Mouse (Mus musculus): ENCODE measurements around the gene Npsr1. TPM values are rescaled to one million over a fixed set of nuclear protein-coding genes. Genes with fewer than 3 reads are reported as not detected.
A peak's percentile ranks its signal among the peaks of the same experiment; 100 is the strongest.

The Npsr1 gene
- 1 to 10 TPM; 5.0 to 5.1 TPM for total RNA-seq (2021)

DNA sequence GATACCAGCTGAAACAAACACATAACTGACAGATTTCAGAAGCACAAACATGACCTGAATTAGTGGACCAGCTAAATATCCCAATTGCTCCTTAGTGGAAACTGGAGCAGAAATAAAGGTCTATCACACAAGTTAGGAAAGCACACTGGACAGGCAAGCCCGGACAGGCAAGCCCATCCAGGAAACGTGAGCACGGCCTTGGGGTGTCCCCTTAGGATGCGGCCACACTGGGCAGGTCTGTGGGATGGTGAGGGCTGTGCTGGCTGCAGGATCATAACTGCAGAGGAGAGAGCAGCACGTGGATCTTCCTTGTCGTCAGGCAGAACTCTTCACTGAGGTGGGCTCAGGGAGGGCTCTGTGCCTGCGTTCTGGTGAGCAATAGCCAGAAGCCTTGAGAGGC, at the start of gene Npsr1:
Gene Npsr1, plus strand, starts transcription at position 301 of the 400 bp plus-strand sequence.
- intact Hi-C loops (cut with DNase I): no loop called here
- DNase-seq (ENCODE audit: low spot score in 2 of 2): no peak

DNA sequence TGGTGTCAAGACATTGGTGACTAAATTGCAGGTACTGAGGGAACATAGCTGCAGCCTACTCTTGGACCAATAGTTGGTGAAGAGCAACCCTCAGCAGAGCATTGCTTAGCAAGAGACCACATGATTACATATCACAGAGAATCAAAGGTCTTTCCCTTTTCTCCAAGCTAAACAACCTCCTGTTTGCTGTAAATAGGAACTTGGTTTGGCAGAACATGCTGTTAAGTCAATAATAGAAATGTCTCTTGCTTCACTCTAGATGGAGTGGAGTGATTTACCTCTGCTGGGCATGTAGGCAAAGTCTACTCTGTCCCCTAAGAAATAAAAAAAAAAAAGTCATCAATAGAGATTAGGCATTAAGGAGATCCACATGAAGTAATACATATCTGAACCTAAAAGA, 46.3 kb upstream of the Npsr1 start:
- intact Hi-C loops (cut with DNase I): no loop called here
- DNase-seq (ENCODE audit: low spot score in 2 of 2): no peak

DNA sequence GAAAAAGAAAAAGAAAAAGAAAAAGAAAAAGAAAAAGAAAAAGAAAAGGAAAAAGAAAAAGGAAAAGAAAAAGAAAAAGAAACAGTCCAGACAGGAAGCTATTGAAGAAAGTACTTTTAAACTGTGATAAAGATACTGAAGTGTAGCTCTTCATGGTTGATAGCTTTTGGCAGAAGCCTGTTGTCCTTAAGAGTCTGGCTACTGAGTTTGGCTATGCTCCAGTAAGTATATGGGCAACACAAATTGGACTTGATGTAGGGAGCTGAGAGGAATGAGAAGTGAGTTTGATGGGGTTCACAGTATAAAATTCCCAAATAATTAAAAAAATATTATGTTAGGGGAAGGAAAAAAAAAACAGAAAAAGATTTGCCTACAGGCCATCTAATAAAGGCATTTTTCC, 34.5 kb upstream of the Npsr1 start:
- no peak for DNase-seq (ENCODE audit: low spot score in 2 of 2)
- intact Hi-C loops (cut with DNase I): no loop called here

DNA sequence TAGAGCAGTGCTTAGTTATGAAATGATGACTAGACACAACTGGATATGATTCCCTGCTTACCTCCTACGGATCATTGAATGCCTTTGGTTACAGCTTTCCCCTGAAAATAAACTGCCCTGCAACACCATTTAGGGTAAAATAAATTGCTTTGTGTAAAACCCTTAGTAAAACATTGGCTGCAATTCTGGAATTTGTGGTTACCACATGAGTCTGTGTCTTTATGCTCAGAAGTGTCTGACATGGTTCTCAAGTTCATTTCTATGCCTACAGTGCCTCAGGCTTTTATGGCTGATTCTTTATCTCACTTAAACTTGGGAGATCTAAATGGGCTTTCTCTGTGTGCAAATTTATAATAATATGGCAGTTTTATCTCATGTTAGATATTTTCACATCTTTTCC, 26.1 kb upstream of the Npsr1 start:
- no peak for DNase-seq (ENCODE audit: low spot score in 2 of 2)
- intact Hi-C loops (cut with DNase I): no loop called here

DNA sequence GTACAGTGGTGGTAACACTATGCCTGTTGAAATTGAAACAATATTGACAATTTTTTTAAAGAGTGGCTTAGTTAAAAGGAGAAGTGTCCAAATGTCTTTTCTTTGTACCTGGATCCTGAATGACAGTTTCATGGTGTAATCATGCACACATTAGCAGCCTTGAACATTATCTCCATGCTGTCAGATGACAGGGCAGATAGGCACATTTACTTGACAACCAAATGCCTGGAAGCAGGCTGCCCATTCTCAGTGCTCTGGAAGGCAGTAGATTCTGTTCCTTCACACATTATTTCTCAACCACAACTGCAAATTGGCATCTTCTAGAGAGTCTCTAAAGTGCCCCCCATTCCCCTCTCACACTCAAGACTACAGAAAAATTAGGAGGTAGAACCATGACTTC, 20.2 kb upstream of the Npsr1 start:
- intact Hi-C loops (cut with DNase I): no loop called here
- DNase-seq (ENCODE audit: low spot score in 2 of 2): no peak

DNA sequence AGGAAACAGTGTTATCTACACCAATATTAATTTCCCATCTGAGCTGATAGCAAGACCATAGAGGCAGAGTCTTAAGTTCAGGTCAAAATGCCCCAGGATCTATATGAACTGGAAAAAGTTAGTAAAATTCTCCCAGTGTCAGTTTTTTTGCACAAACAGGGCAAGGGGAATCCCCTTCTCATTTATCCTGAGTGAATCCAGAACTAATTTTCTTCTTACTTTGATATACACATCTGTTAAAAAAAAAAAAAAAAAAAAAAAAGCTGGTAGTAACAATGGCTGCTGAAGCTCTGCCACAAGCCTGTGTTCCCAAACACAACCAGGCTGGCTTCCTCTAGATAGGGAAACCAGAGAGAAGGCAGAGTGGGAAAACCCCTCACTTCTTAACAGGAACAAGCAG, 5.9 kb upstream of the Npsr1 start:
- intact Hi-C loops (cut with DNase I): no loop called here
- no peak for DNase-seq (ENCODE audit: low spot score in 2 of 2)

DNA sequence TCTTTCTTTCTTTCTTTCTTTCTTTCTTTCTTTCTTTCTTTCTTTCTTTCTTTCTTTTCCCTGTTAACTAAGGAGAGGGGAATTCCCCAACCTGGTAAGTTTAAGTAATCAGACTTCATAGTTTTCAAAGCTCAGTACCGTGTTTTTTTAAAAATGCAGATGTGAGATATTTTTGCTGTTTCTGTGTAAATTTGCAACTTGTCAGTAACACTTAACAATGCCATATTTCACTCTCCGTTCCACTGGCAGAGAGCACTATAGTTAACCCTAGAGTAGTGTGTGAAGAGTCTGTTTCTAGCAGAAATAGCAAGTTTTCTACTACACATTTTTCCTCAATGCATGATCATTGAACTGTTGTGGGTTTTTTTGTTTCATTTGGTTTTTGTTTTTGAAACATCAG, 730 bp downstream of the Npsr1 start:
- intact Hi-C loops (cut with DNase I): no loop called here
- DNase-seq (ENCODE audit: low spot score in 2 of 2): no peak

DNA sequence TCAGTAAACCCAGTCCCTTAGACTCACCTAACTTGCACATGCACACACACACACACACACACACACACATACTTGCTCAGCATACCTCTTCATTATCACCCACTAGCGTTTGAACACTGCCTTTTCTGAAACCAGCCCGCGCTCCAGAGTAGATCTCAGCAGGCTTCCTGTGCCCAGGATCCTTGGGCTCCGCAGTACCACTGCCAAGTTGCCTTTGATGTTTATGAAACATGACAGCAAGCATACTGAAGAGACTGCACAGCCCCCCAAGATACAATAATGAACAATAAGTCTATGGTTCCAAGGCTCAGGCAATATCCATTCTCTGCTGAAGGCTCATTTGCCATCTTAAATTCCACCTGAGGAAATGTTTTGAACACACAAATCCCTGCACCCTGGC, 1.8 kb downstream of the Npsr1 start:
- intact Hi-C loops (cut with DNase I): no loop called here
- no peak for DNase-seq (ENCODE audit: low spot score in 2 of 2)

DNA sequence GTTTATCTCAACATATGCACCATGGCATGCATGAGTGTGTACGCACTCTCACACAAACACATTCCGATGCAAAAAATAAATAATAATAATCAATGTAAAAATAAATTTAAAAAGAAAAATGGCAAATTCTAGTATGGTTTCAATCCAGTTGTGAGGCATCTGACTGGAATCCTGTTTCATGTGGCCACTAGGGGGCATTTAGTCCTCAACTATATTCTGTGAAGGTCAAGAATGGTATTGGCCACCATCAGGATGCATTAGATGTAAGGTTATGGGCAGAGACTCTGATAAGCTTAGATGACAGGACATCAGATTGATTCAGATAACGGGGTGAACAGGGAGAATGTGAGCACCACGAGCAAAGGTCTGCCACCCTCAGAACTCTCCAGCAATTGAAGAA, 21.6 kb downstream of the Npsr1 start:
- intact Hi-C loops (cut with DNase I): loop anchor here (5.0 kb wide), 2 partner anchors 383 to 398 kb away; partner anchors contain the start of gene Dpy19l1
- peak; percentile 26 to 33 for DNase-seq (ENCODE audit: low spot score in 2 of 2)

DNA sequence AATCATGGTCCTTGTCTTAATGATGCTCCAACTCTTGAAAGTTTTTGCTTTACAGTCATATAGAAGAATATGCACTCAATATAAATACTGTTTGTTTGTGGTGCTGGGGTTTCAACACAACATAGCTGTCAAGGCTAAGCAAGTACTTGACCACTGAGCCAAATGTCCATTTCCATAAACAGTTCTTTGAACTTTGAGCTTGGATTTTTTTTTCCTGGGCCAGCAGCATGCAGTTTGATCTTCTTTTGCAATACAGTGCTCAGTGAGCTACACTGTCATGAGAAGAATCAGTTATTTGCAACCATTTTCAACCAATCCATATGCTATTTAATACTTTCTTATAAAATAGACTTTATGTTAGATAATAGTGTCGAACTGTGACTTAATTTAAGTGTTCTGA, 35.3 kb downstream of the Npsr1 start:
- intact Hi-C loops (cut with DNase I): loop anchor here (10.0 kb wide), 1 partner anchor 668 kb away; no protein-coding TSS in a partner anchor
- no peak for DNase-seq (ENCODE audit: low spot score in 2 of 2)

DNA sequence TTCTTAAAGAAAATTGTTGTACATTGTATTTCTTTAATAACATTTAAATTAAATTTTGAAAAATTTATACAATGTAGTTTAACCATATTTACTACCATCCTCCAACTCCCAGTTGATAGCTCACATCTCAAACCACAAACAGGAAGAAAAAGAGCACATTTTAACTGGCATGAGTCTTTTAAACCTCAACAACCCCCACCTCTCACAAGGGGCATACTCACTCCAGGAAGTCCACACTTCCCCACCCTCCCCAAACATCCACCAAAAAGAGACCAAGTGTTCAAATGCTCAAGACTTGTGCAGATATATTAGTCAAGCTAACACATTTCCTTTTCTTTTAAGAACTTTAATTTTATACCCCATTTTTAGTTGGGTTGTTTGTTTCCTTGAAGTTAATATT, 38.6 kb downstream of the Npsr1 start:
- intact Hi-C loops (cut with DNase I): loop anchor here (10.0 kb wide), 1 partner anchor 672 kb away; no protein-coding TSS in a partner anchor
- DNase-seq (ENCODE audit: low spot score in 2 of 2): no peak

DNA sequence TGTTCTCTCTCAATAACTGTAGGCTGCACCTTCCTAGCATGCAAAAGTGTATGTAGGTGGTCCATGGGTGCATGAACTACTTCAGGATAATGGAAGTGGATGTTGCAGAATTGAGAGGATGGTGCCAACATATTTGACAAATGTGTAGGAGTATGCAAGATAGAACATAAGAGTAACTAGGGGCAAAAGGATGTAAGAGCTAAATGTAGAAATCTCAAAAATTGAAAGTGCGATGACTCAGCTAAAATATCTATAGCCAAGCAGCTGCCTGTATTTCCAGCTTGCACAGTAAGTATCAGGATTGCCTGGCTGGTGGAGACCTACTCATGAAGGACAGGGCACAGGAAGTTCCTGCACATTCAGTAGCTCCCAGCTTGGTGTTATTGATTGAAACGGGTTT, 46.5 kb downstream of the Npsr1 start:
- intact Hi-C loops (cut with DNase I): no loop called here
- peak; percentile 21 to 83 for DNase-seq (ENCODE audit: low spot score in 2 of 2)

DNA sequence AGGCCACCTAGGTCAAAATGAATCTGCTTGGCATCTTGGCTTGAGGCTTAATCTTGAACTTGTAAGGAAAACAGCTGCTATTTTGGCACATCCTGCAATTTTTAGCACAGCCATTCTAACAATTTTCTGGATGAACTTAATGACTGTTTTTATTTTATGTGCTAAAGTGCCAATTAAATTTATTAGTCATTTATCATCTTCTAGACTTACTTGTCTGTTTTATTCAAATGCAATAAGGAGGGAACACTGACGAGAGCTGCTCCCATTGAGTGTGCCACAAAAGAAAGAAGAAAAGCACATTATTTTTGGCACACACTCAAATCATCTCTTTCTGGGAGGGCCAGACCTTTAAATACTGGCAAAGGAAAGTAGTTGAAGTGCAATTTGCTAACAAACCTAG, 59.4 kb downstream of the Npsr1 start:
- intact Hi-C loops (cut with DNase I): no loop called here
- no peak for DNase-seq (ENCODE audit: low spot score in 2 of 2)

DNA sequence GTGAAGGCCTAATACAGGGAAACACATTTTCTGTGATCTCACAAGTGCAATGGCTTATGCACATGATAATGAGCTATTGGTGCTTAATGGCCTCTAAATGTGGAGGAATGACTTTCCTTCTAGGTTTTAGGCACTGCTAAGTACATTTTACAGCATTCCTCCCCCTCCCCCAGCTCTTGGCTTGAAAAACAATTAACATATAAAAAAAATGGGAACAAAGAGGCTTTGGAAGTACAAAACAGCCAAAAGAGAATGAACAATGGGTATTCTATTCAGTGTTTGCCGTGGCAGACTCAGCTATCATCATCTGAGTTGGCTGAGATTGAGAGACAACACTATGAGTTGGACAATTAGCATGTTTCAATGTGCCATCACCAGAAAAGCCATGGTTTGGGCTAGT, 62.6 kb downstream of the Npsr1 start:
- intact Hi-C loops (cut with DNase I): no loop called here
- no peak for DNase-seq (ENCODE audit: low spot score in 2 of 2)

DNA sequence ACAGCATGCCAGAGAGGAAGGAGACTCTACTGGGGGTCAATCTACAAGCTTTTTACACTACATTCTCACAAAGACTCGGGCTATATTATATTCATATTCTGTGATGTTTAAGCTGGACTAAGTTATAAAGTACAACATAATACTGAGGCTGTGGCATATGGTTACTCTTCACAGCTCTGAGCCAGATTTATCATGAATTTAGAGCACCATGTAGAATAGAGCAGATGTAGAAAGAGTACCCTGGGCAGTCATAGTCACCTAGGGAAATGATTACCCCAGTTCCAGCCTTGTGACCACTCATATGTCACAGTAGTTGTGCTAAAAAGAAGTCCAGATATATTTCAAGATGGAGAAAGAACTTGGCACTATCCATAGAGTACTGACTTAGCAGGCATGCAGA, 70.7 kb downstream of the Npsr1 start:
- peak in 1 of 2 experiments; percentile 64 for DNase-seq (ENCODE audit: low spot score in 2 of 2)
- intact Hi-C loops (cut with DNase I): no loop called here

DNA sequence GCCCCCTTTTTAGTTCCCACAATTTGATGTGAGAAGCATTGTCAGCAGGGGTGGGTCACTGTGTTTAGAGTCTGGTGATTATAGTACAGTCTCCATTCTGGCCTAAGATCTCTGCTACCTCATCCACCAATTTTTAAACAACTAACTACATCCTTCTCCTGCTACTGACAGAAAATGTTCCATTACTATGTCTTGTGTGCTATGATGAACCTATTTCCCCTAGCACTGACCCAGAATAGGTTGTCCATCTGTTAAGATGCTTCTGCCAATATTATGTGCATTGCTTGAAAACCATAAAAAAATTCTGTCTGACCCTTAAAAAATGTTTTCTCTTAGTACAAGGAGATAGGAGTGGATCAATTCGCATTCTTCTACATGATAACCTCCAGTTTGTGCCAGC, 72.9 kb downstream of the Npsr1 start:
- intact Hi-C loops (cut with DNase I): no loop called here
- DNase-seq (ENCODE audit: low spot score in 2 of 2): no peak

DNA sequence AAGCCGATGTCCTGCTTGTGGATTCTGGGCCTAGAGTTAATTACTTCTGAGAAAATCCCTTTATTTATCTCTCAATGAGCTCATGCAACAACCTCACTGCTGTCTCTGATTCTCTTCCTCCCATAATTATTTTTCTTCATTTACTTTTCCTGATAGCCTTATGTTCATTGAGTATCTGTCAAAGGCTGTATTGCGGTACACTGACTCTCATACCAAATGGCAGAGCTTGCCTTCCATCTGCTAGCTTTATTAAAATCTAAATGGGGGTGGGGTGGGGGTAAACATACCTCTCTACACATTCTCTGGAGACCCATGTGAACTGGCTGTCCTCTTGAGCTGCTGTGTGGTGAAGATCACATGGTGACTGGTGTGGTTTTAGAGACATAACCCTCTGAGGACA, 80.9 kb downstream of the Npsr1 start:
- intact Hi-C loops (cut with DNase I): no loop called here
- no peak for DNase-seq (ENCODE audit: low spot score in 2 of 2)

DNA sequence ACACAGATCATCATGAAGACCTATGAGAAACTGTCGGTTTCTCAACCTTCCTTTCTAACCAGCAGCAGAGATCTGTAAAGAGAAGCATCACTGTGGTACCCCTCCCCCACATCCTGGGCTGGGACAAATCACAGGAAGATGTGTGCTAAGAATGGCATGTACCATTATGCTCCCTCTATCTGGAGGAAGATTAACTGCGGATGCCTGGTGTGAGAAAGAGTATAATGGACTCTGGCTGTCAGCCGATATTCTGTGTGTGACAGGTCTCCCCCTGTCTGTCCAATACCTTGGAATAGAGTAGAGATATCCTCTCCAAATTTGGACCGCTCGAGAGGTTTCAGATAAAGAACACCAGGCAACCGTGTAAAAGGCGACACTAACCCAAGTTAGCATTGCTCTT, 83.1 kb downstream of the Npsr1 start:
- no peak for DNase-seq (ENCODE audit: low spot score in 2 of 2)
- intact Hi-C loops (cut with DNase I): no loop called here

DNA sequence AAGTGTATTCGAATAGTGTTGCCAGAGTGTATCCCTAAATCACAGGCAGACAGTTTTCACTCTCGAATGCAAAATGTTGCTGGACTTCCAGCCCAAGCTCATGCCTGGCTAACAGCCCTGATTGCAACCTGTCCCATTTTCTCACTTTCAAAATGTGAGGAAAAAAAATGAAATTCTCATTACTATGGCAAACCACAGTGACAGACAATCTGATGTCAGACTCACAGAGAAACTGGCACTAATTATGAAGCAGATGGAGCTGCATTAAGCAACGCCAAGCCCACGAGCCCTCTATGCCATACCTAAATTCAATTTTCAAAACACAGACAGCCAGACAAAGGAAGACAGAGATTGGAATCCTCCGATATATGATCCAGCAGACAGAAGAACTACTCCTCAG, 88.5 kb downstream of the Npsr1 start:
- intact Hi-C loops (cut with DNase I): no loop called here
- DNase-seq (ENCODE audit: low spot score in 2 of 2): peak in 1 of 2 experiments; percentile 70

DNA sequence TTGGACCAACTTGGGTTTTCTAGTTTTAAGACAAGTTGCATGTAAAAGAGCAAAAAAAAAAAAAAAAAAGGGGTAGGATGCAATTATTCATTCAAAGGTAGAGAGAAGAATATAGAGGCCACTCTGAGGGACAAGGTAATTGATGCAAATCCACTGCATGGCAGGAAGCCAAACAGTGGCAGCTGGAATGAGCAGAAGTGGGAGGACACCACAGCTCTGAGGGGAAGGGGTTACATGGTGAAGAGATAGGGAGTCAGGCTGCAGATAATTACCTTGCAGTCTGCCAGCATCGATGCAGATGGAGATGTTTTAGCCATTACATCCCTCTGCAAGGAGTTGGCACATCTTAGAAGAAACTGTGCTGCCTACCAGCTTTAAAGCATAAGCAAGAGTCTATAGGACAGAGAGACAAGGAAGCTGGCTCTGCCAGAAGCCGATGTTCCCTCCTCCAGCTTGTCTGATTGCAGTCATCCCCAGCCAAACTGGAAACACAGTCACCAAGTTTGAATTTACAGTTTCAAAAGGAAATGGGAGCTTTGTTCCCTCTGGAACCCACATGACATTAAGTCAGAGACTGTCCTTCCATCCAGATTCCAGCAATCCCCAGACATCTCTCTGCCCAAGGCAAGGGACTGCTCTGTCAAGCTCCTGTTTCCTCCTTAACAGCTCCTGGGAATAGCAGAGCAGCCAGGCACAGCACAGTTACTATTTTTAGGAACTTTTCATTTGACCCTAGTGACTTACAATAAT, 91.9 kb downstream of the Npsr1 start:
- intact Hi-C loops (cut with DNase I): loop anchor here (5.0 kb wide), 1 partner anchor 237 kb away; no protein-coding TSS in a partner anchor
- DNase-seq (ENCODE audit: low spot score in 2 of 2): peak; percentile 44 to 83

DNA sequence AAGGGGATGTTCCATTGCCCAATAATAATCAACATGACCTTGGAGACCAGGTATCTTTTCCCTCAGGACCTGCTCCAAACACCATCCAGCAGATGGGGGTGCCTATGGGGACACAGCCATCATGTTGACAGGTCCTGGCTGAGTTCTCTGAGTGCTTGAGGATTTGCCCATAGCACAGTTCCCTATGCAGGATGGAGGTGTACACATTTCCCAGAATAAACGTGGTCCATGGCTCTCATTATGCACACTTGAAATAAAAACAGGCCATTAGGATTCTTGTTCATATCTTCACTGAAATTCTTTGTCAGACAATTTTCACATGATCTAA, 92.4 kb downstream of the Npsr1 start:
- intact Hi-C loops (cut with DNase I): loop anchor here (5.0 kb wide), 1 partner anchor 238 kb away; no protein-coding TSS in a partner anchor

DNA sequence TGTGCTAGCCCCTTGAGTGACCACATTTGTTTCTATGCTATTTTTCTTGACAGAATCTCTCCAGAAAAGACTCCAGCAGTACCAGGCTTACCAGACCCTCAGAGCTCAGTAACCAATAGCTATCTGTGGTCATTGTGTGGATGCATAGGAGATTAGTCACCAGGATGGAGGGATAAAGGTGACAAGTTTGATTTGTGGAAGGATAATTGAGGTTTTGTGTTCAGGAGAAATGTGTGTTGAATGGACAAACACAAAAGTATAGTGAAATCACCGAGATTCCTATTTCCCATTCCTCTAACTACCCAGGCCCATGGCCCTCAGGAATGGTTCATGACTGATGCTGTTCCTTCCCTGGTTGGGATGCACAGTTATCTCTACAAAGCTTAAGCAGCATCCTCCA, 100.5 kb downstream of the Npsr1 start:
- intact Hi-C loops (cut with DNase I): no loop called here
- DNase-seq (ENCODE audit: low spot score in 2 of 2): no peak

More for the DNA sequence above, 92.4 kb downstream of the Npsr1 start:
- no peak for DNase-seq (ENCODE audit: low spot score in 2 of 2)

Data from left cerebral cortex, postnatal 25 days (tissue).